Mouse (Mus musculus) bone marrow macrophage, adult 2 months (primary cell): ENCODE data around the gene Kctd6. TPM values are rescaled to one million over a fixed set of nuclear protein-coding genes. Genes with fewer than 3 reads are reported as not detected.

Experiments used
- H3K27ac ChIP-seq: 2 replicates; pipeline ENCODE4 v1.5.1; 2012; ENCODE audit warnings: low read depth, low read length; ENCODE audit not compliant: insufficient read depth
- H3K4me1 ChIP-seq: 2 replicates; pipeline ENCODE4 v1.6.1; 2012; ENCODE audit warnings: low read length; ENCODE audit not compliant: control insufficient read depth, insufficient read depth
- H3K4me3 ChIP-seq: 2 replicates; pipeline ENCODE4 v1.5.1; 2012; ENCODE audit warnings: mild to moderate bottlenecking, low read length, moderate library complexity; ENCODE audit not compliant: insufficient read depth
- CTCF ChIP-seq: IDR thresholded peaks from 2 replicates; pipeline ENCODE4 v1.5.1; 2012; ENCODE audit warnings: low read depth, mild to moderate bottlenecking, low read length, moderate library complexity
- POLR2A ChIP-seq: IDR thresholded peaks from 2 replicates; pipeline ENCODE4 v1.6.1; 2012; ENCODE audit warnings: mild to moderate bottlenecking, low read depth, low read length, borderline replicate concordance
- polyA plus RNA-seq: library from polyadenylated mRNA; stranded (reverse); fragments of >200 nt; gene quantifications from 2 replicates; pipeline ENCODE4 v1.2.4, GENCODE M21; 2012; ENCODE audit not compliant: missing spikeins, insufficient read depth, insufficient read length

Kctd6 gene
- polyA plus RNA-seq, 1 experiment = 13.3 TPM

- H3K4me3 ChIP-seq = no peak overlapping the region
- no peaks in the 10 kb centered on the region for H3K4me1 ChIP-seq
- H3K27ac ChIP-seq = no peak overlapping the region
- TF ChIP-seq CTCF = no peak
- TF ChIP-seq POLR2A = no peak
These were observed 32.9 kb downstream of the Kctd6 start for GRCm38 (mm10) chr14:8246878-8247277.

GRCm38 (mm10) chr14:8249206-8249605 lies 35.3 kb downstream of the Kctd6 start:
- Histone ChIP-seq H3K4me1 (peaks cover 2% of the 10 kb centered on the region; the same call in 1 of the 2 replicates), H3K4me3 (no peak overlapping the region), H3K27ac (no peak overlapping the region)
- TF ChIP-seq CTCF (no peak), POLR2A (no peak)

GRCm38 (mm10) chr14:8250141-8250871 lies 36.4 kb downstream of the Kctd6 start:
- no peak overlapping the region for H3K4me3 ChIP-seq
- no peak overlapping the region for H3K27ac ChIP-seq
- peaks cover 2% of the 10 kb centered on the region; the same call in 1 of the 2 replicates for H3K4me1 ChIP-seq
- TF ChIP-seq POLR2A = no peak
- no peak for TF ChIP-seq CTCF

- Histone ChIP-seq H3K27ac (no peak overlapping the region), H3K4me3 (no peak overlapping the region), H3K4me1 (peaks cover 2% of the 10 kb centered on the region; the same call in 1 of the 2 replicates)
- TF ChIP-seq CTCF (no peak), POLR2A (no peak)
These were observed 37.5 kb downstream of the Kctd6 start for GRCm38 (mm10) chr14:8251330-8251885.

GRCm38 (mm10) chr14:8255076-8255729 lies 41.3 kb downstream of the Kctd6 start:
- Histone ChIP-seq H3K4me3 (no peak overlapping the region), H3K27ac (no peak overlapping the region), H3K4me1 (peaks cover 2% of the 10 kb centered on the region; the same call in 1 of the 2 replicates)
- TF ChIP-seq POLR2A (no peak), CTCF (no peak; the same call in 1 of the 2 replicates)

- no peak overlapping the region for H3K27ac ChIP-seq
- H3K4me1 ChIP-seq = peaks cover 2% of the 10 kb centered on the region; the same call in 1 of the 2 replicates
- H3K4me3 ChIP-seq = no peak overlapping the region
- no peak for TF ChIP-seq CTCF
- TF ChIP-seq POLR2A = no peak
These were observed 42.1 kb downstream of the Kctd6 start for GRCm38 (mm10) chr14:8256072-8256471.

GRCm38 (mm10) chr14:8256881-8257280 lies 42.9 kb downstream of the Kctd6 start:
- H3K4me1 ChIP-seq = peaks cover 2% of the 10 kb centered on the region; the same call in 1 of the 2 replicates
- no peak overlapping the region for H3K27ac ChIP-seq
- no peak for TF ChIP-seq CTCF
- no peak for TF ChIP-seq POLR2A
- no peak overlapping the region for H3K4me3 ChIP-seq

- H3K4me1 ChIP-seq = peaks cover under 1% of the 10 kb centered on the region; the same call in 1 of the 2 replicates
- no peak for TF ChIP-seq POLR2A
- TF ChIP-seq CTCF = no peak
- H3K4me3 ChIP-seq = no peak overlapping the region
- H3K27ac ChIP-seq = no peak overlapping the region
These were observed 43.8 kb downstream of the Kctd6 start for GRCm38 (mm10) chr14:8257521-8258334.

- Histone ChIP-seq H3K27ac (no peak overlapping the region), H3K4me1 (no peaks in the 10 kb centered on the region), H3K4me3 (no peak overlapping the region)
- TF ChIP-seq CTCF = no peak
- no peak for TF ChIP-seq POLR2A
These were observed 44.3 kb downstream of the Kctd6 start for GRCm38 (mm10) chr14:8258335-8258627.

GRCm38 (mm10) chr14:8258752-8259151 lies 44.8 kb downstream of the Kctd6 start:
- no peak for TF ChIP-seq CTCF
- TF ChIP-seq POLR2A = no peak
- no peak overlapping the region for H3K27ac ChIP-seq
- H3K4me1 ChIP-seq = no peaks in the 10 kb centered on the region
- no peak overlapping the region for H3K4me3 ChIP-seq
